Mouse (Mus musculus) urinary bladder, adult 2 months (tissue): Measurements from ENCODE around the gene Tnnt1. TPM values are rescaled to one million over a fixed set of nuclear protein-coding genes. Genes with fewer than 3 reads are reported as not detected.

Experiments used
- DNase-seq: peaks from one replicate; pipeline ENCODE4 v3.0.0; 2022; ENCODE audit warnings: low spot score
- polyA plus RNA-seq: library from polyadenylated mRNA; depleted of rRNA; stranded (reverse); fragments of >200 nt; gene quantifications from 2 replicates; pipeline ENCODE4 v1.2.3, GENCODE M21; 2012

The Tnnt1 gene
- polyA plus RNA-seq, 1 experiment: 7.5 TPM

- no peak for DNase-seq
Measured at GRCm38 (mm10) chr7:4521231-4522003, 5.2 kb upstream of the Tnnt1 start.

- no peak for DNase-seq
Measured at GRCm38 (mm10) chr7:4518487-4518886, 2.3 kb upstream of the Tnnt1 start.

DNA sequence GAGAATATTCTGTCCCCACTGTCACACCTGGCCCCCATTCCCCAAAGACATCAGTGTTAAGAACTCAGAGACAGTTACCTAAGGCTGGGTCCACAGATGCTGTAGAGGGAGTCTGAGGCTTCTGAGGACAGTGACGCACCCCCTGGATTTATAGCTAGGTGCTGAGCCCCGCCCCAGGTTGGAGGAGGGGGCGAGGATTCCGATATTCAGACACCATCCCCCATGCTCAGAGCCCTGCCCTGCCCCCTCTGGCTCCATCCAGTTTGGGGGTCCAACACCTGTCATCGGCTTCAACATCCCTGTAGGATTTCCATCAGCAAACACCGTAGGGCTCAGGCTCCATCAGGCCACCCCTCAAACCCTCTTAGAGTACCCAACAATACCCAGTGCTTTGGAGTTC, 329 bp downstream of the Tnnt1 start:
- DNase-seq: no peak

DNA sequence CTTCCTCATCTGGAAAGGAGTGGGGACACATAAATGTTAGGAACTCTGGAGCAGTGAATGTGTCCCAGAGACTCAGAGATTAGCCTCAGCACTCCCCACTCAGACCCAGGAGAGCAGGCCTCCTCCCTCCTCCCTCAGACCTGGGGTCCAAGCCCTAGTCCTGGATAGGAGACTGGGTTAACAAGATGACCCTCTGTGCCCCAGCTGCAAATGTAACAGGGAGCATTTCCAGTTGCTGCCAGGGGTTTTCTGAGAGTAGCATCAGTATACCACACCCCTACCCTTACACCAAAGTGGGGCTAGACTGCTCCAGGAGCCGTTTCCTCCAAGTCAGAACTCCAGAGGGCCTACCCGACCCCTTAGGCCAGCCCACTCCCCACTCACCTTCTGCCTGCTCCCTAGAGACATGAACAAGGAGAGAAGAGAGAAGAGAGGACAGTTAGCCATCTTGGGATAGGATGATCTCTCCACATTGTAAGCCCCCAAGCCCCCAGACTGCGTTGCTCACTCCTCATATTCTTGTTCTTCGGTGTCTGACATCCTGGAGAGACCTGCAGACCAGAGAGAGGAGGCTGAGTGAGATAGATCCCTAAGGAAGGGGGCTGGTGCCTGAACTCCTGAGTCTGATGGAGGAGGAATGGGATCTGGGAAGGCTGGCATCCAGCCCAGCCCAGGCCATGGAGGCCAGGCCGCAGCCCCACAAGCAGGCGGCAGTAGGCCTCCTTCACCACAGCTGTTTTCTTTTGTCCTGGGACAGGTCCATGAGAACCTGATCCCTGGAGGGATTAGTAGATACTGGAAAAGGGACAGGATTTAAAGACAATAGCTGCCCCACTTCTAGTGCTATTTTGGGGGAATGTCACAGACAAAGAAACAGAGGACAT, 2.1 kb downstream of the Tnnt1 start:
- no peak for DNase-seq

GRCm38 (mm10) chr7:4513236-4513635, 2.9 kb downstream of the Tnnt1 start:
- no peak for DNase-seq

- DNase-seq: no peak
Measured at GRCm38 (mm10) chr7:4511489-4512224, 4.5 kb downstream of the Tnnt1 start.

- no peak for DNase-seq
Measured at GRCm38 (mm10) chr7:4509863-4510608, 6.1 kb downstream of the Tnnt1 start.

DNA sequence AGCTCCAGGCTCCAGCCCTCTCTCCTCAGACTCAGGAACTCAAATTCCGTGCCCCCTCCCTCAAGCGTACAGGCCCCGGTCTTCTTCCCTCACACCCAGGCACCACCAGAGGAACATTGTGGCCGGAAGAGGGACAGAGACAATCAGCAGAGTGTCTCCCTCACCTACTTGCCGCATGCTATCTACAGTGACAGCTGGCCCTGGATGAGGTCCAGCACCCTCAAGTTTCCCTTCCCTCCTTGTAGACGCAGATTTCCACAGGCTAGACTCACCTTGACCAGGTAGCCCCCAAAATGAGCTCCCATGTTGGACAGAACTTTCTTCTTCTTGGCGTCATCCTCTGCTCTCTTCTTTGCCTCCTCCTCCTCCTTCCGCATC, 7.5 kb downstream of the Tnnt1 start:
- no peak for DNase-seq

DNA sequence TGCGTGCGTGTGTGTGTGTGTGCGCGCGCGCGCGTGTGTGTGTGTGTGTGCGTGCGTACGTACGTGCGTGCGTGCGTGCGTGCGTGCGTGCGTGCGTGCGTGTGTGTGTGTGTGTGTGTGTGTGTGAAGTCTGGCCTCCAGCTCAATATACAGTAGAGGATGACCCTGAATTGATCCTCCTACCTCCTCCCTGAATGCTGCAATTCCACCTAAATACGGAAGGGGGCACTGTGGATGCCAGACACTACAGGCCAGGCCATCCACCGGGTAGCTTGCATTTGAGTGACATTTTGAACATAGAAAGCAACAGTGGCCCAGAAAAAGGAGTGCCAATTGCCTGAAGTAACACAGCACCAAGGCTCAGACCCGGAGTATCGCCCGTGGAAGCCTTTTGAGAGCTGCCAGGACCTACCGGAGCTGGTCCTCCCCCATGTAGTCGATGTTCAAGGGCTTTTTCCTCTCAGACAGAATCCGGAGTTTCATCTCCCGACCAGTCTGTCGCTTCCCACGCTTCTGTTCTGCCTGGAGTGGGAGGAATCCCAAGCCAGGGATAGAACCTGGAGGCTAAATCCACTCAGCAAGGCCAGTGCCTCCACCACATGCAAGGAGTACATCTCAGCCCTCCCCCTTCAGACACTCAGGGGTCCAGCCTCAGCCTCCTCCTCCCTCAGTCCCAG, 8.0 kb downstream of the Tnnt1 start:
- DNase-seq: no peak

- DNase-seq: no peak
Measured at GRCm38 (mm10) chr7:4507220-4507619, 9.0 kb downstream of the Tnnt1 start.

GRCm38 (mm10) chr7:4504646-4505435, 11.3 kb downstream of the Tnnt1 start:
- DNase-seq: no peak

GRCm38 (mm10) chr7:4503858-4504257, 12.3 kb downstream of the Tnnt1 start:
- no peak for DNase-seq

DNA sequence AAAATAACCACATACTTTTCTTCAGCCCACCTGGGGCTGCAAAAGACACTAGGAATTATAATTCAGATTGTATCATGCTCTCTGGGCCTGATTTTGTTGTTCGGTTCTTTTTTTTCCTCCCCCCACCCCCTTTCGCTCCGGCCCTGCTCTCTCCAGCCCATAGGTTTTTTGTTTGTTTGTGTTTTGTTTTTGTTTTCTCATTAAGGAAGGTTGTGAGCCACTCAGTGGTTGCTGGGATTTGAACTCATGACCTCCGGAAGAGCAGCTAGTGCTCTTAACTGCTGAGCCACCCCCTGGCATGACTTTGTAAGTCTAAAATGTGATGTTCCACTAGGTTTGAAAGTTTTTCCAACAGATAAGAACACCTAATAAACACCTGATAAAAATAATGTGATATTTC, 13.1 kb downstream of the Tnnt1 start:
- DNase-seq: no peak

GRCm38 (mm10) chr7:4502421-4503090, 13.6 kb downstream of the Tnnt1 start:
- DNase-seq: no peak

GRCm38 (mm10) chr7:4501558-4502397, 14.4 kb downstream of the Tnnt1 start, which contains the start of gene Ppp1r12c:
Gene Ppp1r12c, minus strand, starts transcription at chr7:4501680.
- DNase-seq: peak; percentile 95

- peak; percentile 52 for DNase-seq
Measured at GRCm38 (mm10) chr7:4500892-4501471, 15.2 kb downstream of the Tnnt1 start.

DNA sequence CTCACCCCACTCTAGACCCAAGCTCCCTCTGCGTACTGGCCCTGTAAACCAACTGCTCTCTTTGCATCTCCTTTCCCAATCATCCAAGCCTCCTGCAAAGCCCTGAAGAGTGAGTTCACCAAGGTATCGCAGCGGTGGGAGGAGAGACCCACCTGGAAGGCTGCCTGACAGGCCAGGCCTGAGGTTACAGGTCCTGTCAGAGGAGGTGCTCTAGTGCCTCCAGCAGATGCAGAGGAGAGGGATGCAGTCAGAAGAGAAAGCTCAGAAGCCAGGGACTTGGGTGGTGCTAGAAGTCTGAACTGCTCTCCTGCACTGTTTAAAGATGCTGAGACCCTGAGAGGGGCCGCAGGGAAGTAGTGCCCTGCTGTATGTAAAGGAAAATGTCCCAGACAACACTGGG, 17.1 kb downstream of the Tnnt1 start:
- DNase-seq: no peak

DNA sequence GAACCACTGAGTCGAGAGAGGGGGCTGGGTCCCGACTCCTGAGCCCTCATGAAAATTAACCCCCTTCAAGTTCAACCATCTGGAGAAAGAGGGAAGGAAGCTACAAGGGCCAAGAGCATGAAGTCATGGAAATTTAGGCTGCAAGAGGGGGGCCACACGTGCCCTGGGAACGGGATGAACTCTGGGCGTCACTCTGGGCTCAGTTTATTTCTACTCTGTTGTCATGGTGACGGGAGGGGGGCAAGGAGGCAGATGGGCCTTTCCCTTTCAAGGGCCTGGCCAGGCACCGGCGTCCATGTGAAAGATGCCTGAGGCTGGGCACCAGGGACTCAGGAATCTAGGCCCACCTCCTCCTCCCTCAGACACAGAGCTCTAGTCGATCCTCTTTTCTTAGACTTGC, 17.9 kb downstream of the Tnnt1 start:
- no peak for DNase-seq
